Mouse (Mus musculus) midbrain, embryonic 12.5 days (tissue): Measurements from ENCODE around the gene Rnf115. TPM values are rescaled to one million over a fixed set of nuclear protein-coding genes. Genes with fewer than 3 reads are reported as not detected.
A peak's percentile ranks its signal among the peaks of the same experiment; 100 is the strongest.
"Not testable (repeated sequence)": the region's sequence is repeated elsewhere in the genome, so short reads cannot be mapped to it uniquely, and the experiment has no call there.

ENCODE experiments used
- ATAC-seq: fragments of 200-750 bp; cut with Nextera tagmentation; 2 replicates; pipeline ENCODE4 v1.8.0; 2017; ENCODE audit warnings: low read depth, moderate TSS enrichment, moderate library complexity; ENCODE audit not compliant: low FRiP score
- H3K27ac ChIP-seq: fragments of 300-500 bp; sonication (generic); replicated peaks from 2 replicates; pipeline ENCODE4 v1.5.1; 2016; ENCODE audit warnings: mild to moderate bottlenecking
- H3K27me3 ChIP-seq: fragments of 300-500 bp; sonication (generic); 2 replicates; pipeline ENCODE4 v1.6.1; 2016; ENCODE audit warnings: mild to moderate bottlenecking
- H3K36me3 ChIP-seq: fragments of 300-500 bp; sonication (generic); 2 replicates; pipeline ENCODE4 v1.6.1; 2016
- H3K4me1 ChIP-seq: fragments of 300-500 bp; sonication (generic); 2 replicates; pipeline ENCODE4 v1.6.1; 2016
- H3K4me2 ChIP-seq: fragments of 300-500 bp; sonication (generic); replicated peaks from 2 replicates; pipeline ENCODE4 v1.6.1; 2016; ENCODE audit warnings: mild to moderate bottlenecking, moderate library complexity
- H3K4me3 ChIP-seq: fragments of 300-500 bp; sonication (generic); 2 replicates; pipeline ENCODE4 v1.5.1; 2016; ENCODE audit warnings: mild to moderate bottlenecking
- H3K9ac ChIP-seq: fragments of 300-500 bp; sonication (generic); replicated peaks from 2 replicates; pipeline ENCODE4 v1.6.1; 2016; ENCODE audit warnings: mild to moderate bottlenecking, moderate library complexity
- H3K9me3 ChIP-seq: fragments of 300-500 bp; sonication (generic); 2 replicates; pipeline ENCODE4 v1.6.1; 2016; ENCODE audit warnings: mild to moderate bottlenecking
- WGBS: fragments of 180-500 bp; shearing (Covaris S2); methylation state at CpG from one replicate; pipeline ENCODE4 v1.1.7; 2016; 5-methylcytosine and 5-hydroxymethylcytosine counted together
- polyA plus RNA-seq: library from polyadenylated mRNA; unstranded; fragments of >200 nt; fragmentation: Nextera tagmentation; extraction: Ambion mirVana; gene quantifications from 2 replicates; pipeline ENCODE4 v1.2.1, GENCODE M21; 2016

Gene Rnf115
- polyA plus RNA-seq, 1 experiment from 2014 or later = 89.6 TPM

DNA sequence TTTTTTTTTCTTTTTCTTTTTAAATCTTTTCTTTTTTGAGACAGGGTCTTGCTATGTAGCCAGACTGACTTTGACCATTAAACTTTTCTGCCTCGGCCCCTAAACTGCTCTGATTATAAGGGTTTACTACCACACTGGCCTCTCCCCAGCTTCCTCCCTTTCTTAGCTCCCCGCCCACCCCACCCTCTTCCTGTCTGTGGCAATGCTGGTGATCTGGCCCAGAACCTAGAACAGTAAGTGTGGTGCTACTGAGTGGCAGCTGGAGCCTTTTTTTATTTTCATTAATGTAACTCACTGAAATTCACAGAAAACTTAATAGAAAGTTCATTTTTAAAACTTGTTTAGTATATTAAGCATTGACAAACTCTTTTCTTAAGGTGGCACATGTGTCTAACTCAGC is 11.6 kb upstream of the Rnf115 start:
- Histone ChIP-seq H3K9ac (no peak overlapping the region), H3K36me3 (peaks cover 69% of the 10 kb centered on the region), H3K4me2 (no peak overlapping the region), H3K9me3 (no peaks in the 10 kb centered on the region), H3K4me3 (no peak overlapping the region), H3K4me1 (no peaks in the 10 kb centered on the region), H3K27ac (no peak overlapping the region), H3K27me3 (no peaks in the 10 kb centered on the region)
- WGBS = 94% methylated on average over 2 of the region's 2 CpGs
- no peak for ATAC-seq

DNA sequence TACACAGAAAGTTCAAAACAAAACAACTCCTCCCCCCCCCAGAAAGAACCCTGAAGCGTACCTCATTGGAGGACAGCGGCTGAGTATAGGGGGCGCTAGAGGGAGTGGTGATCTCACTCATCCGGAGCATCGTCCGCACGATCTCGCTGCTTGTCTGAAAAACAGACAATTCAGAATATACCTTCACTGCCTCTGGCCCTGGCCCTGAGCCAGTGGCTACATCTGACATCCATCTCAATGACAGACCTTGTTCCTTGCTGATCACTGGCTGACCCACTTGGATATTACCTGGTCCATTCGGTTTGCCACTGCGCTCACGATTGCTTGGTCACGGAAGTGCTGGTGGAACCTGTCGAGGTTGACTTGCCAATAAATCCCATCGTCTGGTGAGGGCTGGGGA is 8.3 kb upstream of the Rnf115 start:
- H3K36me3 ChIP-seq = peaks cover 67% of the 10 kb centered on the region
- H3K27me3 ChIP-seq = no peaks in the 10 kb centered on the region
- H3K4me1 ChIP-seq = no peaks in the 10 kb centered on the region
- peak overlapping the region; percentile 19 for H3K4me2 ChIP-seq
- no peak for ATAC-seq
- H3K27ac ChIP-seq = no peak overlapping the region
- H3K4me3 ChIP-seq = no peak overlapping the region
- H3K9me3 ChIP-seq = no peaks in the 10 kb centered on the region
- WGBS = 30% methylated on average over 14 of the region's 14 CpGs
- H3K9ac ChIP-seq = no peak overlapping the region

DNA sequence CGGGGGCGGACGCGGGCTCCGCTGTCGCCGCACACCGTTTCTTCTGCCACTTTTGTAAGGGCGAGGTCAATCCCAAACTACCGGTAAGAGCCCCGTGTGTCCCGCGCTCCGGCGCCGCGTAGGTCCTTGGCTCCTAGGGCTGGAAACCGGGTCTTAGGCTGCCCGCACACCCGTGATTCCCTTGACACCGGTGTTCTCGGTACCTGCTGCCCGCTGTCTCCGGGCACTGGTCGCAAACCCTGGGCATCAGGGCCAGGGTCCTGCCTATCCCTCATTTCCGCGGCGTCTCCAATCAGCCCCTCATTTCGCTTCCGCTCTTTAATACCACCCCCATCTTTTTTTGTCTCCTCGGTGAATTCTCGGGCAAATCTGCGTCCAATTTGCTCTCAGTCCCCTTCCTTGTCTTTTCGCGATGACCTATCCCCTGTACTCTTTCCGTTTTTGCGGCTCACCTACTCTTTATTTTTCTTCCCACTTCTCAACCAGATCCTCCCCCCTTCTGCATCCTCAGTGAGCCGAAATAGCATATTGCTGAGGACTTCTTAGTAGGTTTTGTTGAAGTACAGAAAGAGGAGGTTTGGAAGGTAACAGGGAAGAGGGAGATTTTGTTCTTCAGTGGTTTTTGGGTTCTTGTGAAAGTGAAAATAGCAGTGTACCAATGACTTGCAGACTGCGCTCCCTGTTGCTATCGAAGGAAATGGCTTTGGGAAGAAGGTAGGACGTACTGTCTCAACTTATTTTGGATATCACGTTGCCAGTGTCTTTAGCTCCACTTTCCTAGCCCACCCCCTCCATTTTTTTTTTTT is 567 bp downstream of the Rnf115 start:
- peak overlapping the region; percentile 92 for H3K4me3 ChIP-seq
- peak overlapping the region; percentile 90 for H3K9ac ChIP-seq
- H3K27ac ChIP-seq = peak overlapping the region; percentile 83
- H3K27me3 ChIP-seq = no peaks in the 10 kb centered on the region
- ATAC-seq = peak; percentile 68; the same call in 1 of the 2 replicates
- WGBS = under 1% methylated on average over 42 of the region's 42 CpGs
- peak overlapping the region; percentile 69 for H3K4me2 ChIP-seq
- peaks cover 12% of the 10 kb centered on the region for H3K36me3 ChIP-seq
- no peaks in the 10 kb centered on the region for H3K9me3 ChIP-seq
- peaks cover 23% of the 10 kb centered on the region for H3K4me1 ChIP-seq

DNA sequence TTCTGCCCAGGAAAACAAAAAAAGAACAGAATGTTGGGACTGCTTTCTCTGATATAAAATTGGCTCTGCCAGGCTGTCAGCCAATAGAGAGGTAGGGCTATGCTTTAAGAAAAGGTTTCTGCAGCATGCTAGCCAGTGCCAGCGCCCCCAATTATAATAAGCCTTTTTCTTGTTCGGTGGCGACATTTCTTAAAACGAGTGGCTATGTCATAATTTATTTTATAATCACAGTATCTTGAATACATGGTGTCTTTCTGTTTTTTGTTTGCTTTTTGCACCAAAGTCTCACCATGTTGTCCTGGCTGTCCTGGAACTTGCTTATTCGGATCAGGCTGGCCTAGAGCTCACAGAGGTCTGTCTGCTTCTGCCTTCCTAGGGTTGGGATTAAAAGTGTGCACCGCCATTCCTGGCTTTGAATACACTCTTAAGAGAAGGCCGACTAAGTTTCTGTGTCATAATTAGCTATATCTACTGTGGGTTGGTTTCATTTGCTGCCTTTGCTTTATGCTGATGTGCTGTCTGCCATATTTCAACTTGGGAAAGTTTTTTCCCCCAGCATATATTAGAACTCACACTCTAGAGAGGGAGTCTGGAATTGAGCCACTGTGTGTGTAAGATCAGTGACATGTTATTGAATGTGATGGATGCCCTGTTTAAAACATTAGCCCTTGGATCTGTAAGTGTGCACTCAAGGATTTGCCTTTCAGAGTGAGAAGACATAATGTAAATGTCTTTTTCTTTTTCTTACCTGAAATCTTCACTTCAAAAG is 1.4 kb downstream of the Rnf115 start:
- H3K27me3 ChIP-seq = no peaks in the 10 kb centered on the region
- H3K36me3 ChIP-seq = peaks cover 5% of the 10 kb centered on the region
- 38% methylated on average over 7 of the region's 7 CpGs for WGBS
- H3K27ac ChIP-seq = no peak overlapping the region; the same call in 1 of the 2 replicates
- H3K4me3 ChIP-seq = peak overlapping the region; percentile 92
- H3K4me1 ChIP-seq = peaks cover 23% of the 10 kb centered on the region
- no peak for ATAC-seq
- peak overlapping the region; percentile 69 for H3K4me2 ChIP-seq
- no peaks in the 10 kb centered on the region for H3K9me3 ChIP-seq
- peak overlapping the region; percentile 90 for H3K9ac ChIP-seq

DNA sequence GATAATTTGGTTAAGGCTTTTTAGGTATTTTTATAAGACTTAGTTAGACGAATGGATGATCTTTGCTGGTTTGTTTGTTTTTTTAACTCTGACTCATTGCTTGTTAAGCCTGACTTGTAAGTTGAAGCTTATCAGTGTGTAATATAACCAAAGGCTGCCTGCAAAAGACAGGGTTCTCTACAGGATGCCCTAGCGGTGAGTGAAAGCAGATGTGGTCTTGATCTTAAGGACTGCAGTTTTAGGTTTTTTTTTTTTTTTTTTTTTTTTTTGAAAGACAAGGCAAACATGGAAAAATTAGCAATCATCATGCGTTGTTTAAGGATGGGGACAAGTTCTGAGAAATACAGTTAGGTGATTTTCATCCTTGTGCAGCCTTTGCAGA is 1.9 kb downstream of the Rnf115 start:
- Histone ChIP-seq H3K27ac (no peak overlapping the region), H3K4me3 (no peak overlapping the region), H3K9me3 (no peaks in the 10 kb centered on the region), H3K36me3 (no peaks in the 10 kb centered on the region), H3K27me3 (no peaks in the 10 kb centered on the region), H3K4me2 (peak overlapping the region; percentile 69; the same call in 1 of the 2 replicates), H3K9ac (no peak overlapping the region), H3K4me1 (peaks cover 23% of the 10 kb centered on the region)
- no peak for ATAC-seq
- WGBS = 71% methylated on average over 3 of the region's 3 CpGs

DNA sequence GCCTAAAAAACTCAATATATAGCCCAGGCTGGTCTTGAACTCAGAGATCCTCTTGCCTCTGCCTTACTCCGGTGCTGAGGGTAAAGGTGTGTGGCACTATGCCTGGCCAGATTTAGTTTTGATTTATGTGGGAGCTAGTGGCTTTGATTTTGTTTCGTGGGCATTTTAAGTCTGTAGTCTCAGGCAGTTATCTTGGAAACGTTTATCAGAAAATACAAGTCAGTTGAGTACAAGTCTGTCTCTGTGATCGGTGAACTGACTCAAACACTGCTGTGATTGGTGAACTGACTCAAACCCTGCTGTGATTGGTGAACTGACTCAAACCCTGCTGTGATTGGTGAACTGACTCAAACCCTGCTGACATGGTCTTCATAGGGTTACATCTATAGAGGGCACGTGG is 3.3 kb downstream of the Rnf115 start:
- H3K4me1 ChIP-seq = peaks cover 23% of the 10 kb centered on the region
- no peak overlapping the region for H3K4me3 ChIP-seq
- H3K9ac ChIP-seq = no peak overlapping the region
- H3K36me3 ChIP-seq = no peaks in the 10 kb centered on the region
- H3K9me3 ChIP-seq = no peaks in the 10 kb centered on the region
- H3K27ac ChIP-seq = no peak overlapping the region
- H3K27me3 ChIP-seq = no peaks in the 10 kb centered on the region
- 75% methylated on average over 5 of the region's 5 CpGs for WGBS
- H3K4me2 ChIP-seq = no peak overlapping the region
- ATAC-seq = no peak

DNA sequence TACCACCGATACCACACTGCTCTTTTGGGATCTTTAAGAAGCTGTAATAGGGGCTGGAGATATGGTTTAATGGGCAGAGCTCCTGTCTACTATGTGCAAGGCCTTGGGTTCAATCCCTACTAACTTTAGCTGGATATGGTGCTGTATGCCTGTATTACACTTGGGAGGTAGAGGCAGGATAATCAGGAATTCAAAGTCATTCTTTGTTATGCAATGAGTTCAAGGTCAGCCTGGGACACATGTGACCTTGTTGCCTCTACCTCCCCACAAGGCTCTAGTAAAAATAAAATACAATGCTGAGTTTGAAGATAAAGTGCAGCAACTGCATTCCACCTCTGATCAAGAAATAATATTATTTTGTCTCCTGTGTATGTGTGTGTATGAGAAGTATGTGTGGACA is 6.5 kb downstream of the Rnf115 start:
- no peak for ATAC-seq

DNA sequence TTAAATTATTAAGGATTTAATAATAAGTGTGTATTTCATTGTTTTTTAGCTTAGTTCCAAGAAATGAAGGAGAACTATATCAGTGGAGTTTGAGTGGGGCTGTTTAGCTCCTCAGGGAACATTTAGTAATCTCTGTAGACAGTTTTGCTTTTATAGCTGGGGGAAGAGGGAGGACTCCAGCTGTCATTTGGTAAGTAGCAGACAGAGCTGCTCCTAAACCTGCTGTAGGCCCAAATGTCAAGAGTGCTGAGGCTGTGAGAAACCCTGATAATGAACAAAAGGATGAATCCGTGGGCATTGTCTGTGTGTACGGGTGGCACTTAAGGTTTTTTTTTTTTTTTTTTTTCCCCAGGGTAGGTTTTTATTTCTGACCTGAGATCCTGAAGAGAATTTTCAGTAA is 7.7 kb downstream of the Rnf115 start:
- Histone ChIP-seq H3K27me3 (no peaks in the 10 kb centered on the region), H3K9me3 (no peaks in the 10 kb centered on the region), H3K4me3 (no peak overlapping the region), H3K27ac (no peak overlapping the region), H3K36me3 (no peaks in the 10 kb centered on the region), H3K4me1 (peaks cover 14% of the 10 kb centered on the region), H3K4me2 (no peak overlapping the region), H3K9ac (no peak overlapping the region)
- ATAC-seq = no peak
- 86% methylated on average over 2 of the region's 2 CpGs for WGBS

More for the DNA sequence above, 6.5 kb downstream of the Rnf115 start:
- Histone ChIP-seq H3K9me3 (no peaks in the 10 kb centered on the region), H3K4me2 (no peak overlapping the region), H3K27me3 (no peaks in the 10 kb centered on the region), H3K4me1 (peaks cover 16% of the 10 kb centered on the region), H3K36me3 (no peaks in the 10 kb centered on the region), H3K27ac (no peak overlapping the region), H3K4me3 (no peak overlapping the region), H3K9ac (no peak overlapping the region)
- WGBS = 97% methylated on average over 1 of the region's 1 CpGs

DNA sequence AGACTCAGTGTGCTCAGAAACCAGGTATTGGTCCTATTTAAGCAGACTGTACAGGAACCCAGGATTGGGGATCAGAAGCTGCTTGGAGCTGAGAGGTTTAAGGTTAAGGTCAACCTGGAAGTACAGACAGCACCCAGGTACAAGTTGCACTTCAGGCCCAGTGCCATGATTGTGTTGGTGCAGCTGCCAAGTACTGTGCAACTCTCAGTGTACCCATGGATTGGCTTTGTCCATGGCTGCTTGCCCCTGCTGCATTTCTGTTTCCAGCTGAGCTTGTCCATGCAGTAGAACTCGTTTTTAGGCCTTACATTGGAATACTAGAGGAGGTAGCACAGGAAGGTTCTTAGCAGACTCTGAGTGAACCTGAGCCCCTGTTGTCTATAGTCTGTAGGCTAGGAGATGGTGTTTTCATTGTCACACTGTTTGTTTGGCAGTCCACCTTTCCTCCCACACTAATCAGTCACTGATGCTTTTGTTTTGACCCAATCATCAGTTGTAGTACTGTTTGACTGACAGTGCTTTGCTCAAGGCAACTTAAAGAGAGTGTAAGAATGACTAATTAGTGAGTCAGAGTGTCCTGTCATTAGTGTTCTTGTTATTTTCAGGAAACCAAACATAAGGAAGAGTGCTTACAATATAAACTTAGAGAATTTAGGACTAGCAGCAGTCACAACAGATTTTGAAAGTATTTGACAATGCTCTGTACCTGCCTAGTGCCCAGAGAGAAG is 9.7 kb downstream of the Rnf115 start:
- Histone ChIP-seq H3K27ac (no peak overlapping the region), H3K36me3 (no peaks in the 10 kb centered on the region), H3K9ac (no peak overlapping the region), H3K4me2 (no peak overlapping the region), H3K4me3 (no peak overlapping the region), H3K27me3 (no peaks in the 10 kb centered on the region), H3K9me3 (no peaks in the 10 kb centered on the region), H3K4me1 (peaks cover 8% of the 10 kb centered on the region; the same call in 1 of the 2 replicates)
- no peak for ATAC-seq
- WGBS = 59% methylated on average over 1 of the region's 1 CpGs

DNA sequence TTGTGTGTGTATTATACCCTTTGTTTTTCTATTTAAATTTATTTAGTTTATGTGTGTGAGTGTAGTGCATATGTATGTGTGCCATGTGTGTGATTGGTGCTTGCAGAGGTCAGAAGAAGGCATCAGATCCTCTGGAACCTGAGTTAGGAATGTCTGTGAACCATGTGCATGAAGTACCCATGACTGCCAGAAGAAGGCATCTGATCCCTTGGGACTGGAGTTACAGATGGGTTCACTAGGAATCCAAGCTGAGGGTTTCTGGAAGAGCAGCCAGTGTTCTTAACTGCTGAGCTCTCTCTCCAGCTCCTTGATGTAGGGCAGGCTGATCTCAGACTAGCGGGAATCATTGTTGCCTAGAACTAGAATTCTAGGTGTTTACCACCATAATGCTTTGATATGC is 10.5 kb downstream of the Rnf115 start:
- Histone ChIP-seq H3K4me3 (no peak overlapping the region), H3K4me2 (no peak overlapping the region), H3K27me3 (no peaks in the 10 kb centered on the region), H3K27ac (no peak overlapping the region), H3K36me3 (no peaks in the 10 kb centered on the region), H3K9me3 (no peaks in the 10 kb centered on the region), H3K9ac (no peak overlapping the region), H3K4me1 (peaks cover 8% of the 10 kb centered on the region; the same call in 1 of the 2 replicates)
- ATAC-seq = no peak
- 90% methylated on average over 1 of the region's 1 CpGs for WGBS

DNA sequence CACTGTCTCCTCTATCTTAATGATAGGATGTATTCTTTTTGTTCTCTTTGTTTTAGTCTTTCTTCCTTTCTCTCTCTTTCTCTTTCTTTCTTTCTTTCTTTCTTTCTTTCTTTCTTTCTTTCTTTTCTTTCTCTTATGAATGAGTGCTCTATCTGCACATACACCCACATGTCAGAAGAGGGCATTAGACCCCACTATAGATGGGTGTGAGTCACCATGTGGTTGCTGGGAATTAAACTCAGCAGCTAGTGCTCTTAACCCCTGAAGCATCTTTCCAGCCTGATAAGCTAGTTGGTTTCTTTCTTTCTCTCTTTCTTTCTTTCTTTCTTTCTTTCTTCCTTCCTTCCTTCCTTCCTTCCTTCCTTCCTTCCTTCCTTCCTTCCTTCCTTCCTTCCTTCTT is 12.8 kb downstream of the Rnf115 start:
- not testable (repeated sequence) for H3K4me3 ChIP-seq, H3K9me3 ChIP-seq, ATAC-seq, H3K27ac ChIP-seq, H3K4me2 ChIP-seq, H3K9ac ChIP-seq, H3K27me3 ChIP-seq, H3K4me1 ChIP-seq, H3K36me3 ChIP-seq

DNA sequence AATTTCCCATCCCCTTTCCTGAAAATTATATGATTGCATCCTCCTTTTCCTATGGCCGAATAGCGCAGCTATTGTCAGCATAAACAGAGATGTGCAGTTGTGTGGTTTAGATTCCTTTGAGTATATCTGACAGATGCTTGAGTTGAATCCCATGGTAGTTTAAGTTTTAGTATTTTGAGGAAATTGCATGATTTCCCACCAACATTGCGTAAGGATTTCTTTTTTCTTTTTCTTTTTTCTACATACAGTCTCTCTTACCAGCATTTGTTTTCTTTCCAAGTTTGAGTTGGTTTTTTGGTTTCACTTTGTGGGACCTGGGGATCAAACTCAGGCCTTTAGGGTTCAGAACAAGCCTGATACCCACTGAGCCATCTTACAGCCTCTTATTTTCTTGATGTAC is 16.9 kb downstream of the Rnf115 start:
- H3K4me3 ChIP-seq = no peak overlapping the region
- H3K9ac ChIP-seq = no peak overlapping the region
- no peaks in the 10 kb centered on the region for H3K4me1 ChIP-seq
- 97% methylated on average over 3 of the region's 3 CpGs for WGBS
- no peak overlapping the region for H3K4me2 ChIP-seq
- no peak for ATAC-seq
- H3K27me3 ChIP-seq = no peaks in the 10 kb centered on the region
- no peak overlapping the region for H3K27ac ChIP-seq
- H3K36me3 ChIP-seq = no peaks in the 10 kb centered on the region
- H3K9me3 ChIP-seq = no peaks in the 10 kb centered on the region
